Mouse (Mus musculus): ENCODE measurements at regions not wholly inside any gene's neighbourhood (a gene's known extent, or its start where the extent isn't known, plus 50 kb on each side); places are given as distances from the start of the nearest gene placed in this dataset.

GRCm38 (mm10) chr5:119579288-119579687, 91.2 kb upstream of the Tbx3 start:
- DNase-seq (ENCODE audit: low spot score), result no peak

DNA sequence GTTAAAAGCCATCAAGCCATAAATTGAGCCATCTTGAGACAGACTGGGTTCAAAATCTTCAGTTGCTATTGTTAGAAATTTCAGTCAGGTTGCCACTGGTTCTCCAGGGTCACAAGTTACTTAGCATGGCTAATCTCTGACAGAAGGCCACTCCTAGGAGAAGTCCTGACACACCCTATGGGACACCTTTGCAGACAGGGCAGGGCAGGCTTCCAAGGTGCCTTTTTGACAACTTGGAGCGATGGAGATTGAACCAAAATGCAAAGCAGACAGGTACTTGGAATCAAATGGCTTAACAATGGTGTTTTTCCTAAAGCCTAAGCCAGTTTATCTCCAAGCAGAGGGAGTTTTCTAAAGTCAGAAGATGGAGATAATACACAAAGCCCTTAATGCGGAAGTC, 90.7 kb upstream of the Tbx3 start:
- no peak for DNase-seq (ENCODE audit: low spot score)

- no peak for DNase-seq (ENCODE audit: low spot score)
Observed at GRCm38 (mm10) chr5:119580395-119580794, 90.1 kb upstream of the Tbx3 start.

- no peak for DNase-seq (ENCODE audit: low spot score)
Observed at GRCm38 (mm10) chr5:119580798-119581197, 89.7 kb upstream of the Tbx3 start.

- no peak for DNase-seq (ENCODE audit: low spot score)
Observed at GRCm38 (mm10) chr5:119584389-119584788, 86.1 kb upstream of the Tbx3 start.

DNA sequence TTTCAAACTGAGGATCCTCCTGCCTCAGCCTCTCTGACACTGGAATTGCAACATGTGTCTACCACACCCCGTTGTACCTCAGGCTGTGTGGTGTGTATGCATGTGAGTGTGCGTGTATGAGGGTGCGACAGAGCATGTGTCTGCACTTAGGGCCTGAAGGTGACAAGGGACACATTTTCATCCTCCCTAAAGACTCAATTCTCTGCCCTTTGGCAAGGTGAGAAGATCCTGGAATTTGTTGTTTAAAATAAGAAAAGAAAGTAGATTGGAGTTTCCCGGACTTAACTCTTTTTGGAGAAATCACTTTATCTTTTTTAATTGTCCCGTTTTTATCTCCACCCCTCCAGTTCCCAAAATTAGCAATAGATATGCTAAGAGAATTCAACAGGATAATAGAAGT, 85.6 kb upstream of the Tbx3 start:
- no peak for DNase-seq (ENCODE audit: low spot score)

DNA sequence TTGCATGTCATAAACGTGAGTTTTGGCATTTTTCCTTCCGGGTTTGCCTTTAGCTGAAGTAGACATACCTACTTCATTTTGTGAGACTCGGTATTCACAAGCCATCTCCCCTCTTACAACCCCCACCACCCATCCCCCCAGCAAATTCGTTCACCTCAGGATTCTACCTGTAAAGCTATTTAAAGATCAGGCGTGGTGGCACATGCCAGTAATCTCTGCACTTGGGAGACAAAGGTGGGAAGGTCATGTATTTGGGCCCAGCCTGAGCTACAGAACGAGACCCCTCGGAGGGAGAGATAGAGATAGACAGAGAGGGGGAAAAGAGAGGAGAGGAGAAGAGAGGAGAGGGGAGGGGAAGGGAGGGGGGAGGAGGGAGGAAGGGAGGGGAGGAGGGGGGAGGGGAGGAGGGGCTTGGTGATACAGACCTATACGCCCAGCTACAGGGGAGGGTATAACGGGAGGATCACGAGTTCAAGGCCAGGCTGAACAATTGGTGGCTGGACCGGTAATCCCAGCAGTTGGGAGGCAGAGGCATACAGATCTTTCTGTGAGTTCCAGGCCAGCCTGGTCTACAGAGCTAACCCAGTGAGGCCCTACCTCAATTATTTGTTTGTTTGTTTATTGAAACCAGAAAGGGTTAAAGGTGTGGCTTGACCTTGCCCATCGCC, 83.9 kb upstream of the Tbx3 start:
- no peak for DNase-seq (ENCODE audit: low spot score)

DNA sequence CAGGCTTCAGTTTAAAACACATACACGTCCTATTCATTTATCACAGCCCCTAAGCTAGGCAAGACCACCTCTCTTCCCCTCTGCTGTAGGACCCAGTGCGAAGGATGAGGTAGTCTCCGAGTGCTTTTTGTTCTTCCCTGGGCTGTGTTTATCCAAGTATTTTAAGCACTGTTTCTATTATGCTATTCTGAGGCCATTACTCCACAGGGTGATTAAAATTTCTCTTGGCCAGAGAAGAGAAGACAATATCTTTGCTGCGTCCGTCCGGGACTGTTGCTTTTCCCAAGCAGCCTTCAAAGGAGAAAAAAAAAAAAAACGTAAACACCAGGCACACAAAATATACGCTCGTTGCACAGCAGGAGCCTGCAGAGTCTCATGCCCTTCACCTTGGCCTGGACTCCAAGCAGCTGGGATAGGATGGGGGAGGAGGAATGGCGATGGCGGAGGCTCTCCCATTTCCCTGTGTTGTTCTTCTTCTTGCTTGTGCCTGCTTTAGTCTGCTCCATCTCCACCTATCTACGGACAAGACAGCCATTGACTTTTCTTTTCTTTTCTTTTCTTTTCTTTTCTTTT, 83.1 kb upstream of the Tbx3 start:
- no peak for DNase-seq (ENCODE audit: low spot score)

GRCm38 (mm10) chr5:119588340-119589272, 81.9 kb upstream of the Tbx3 start:
- DNase-seq (ENCODE audit: low spot score), result no peak

DNA sequence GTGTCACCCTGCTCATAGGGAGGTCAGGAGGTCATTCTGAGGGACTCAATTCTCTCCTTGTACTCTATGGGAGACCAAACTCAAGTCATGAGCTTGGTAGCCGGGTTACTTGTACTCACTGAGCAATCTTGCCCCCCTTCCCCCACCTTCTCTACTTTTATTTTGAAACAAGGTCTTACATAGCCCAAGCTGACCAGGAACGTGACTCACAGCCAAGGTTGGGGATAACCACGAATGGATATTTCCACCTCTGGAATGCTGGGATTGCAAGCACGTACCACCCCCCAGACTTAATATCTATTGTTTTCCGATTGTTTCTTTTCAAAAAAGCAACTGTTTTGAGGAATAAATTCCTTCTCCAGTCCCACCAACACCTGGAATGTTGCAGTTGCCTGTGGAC, 79.2 kb upstream of the Tbx3 start:
- DNase-seq (ENCODE audit: low spot score), result no peak

GRCm38 (mm10) chr5:119592891-119593290, 77.6 kb upstream of the Tbx3 start:
- no peak for DNase-seq (ENCODE audit: low spot score)

DNA sequence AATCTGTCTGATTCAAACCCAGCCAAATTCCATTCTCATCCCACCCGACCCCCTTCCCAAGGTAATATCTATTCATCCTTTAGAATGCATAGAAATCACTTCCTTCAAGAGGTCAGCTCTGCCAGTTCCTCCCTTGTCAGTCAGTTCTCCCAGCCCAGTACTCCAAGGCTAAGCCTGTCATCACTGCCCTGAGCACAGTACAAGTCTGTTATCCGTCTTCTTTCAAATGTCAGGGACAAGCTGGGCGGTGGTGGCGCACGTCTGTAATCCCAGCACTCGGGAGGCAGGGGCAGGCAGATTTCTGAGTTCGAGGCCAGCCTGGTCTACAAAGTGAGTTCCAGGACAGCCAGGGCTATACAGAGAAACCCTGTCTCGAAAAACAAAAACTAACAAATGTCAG, 75.9 kb upstream of the Tbx3 start:
- DNase-seq (ENCODE audit: low spot score), result no peak

DNA sequence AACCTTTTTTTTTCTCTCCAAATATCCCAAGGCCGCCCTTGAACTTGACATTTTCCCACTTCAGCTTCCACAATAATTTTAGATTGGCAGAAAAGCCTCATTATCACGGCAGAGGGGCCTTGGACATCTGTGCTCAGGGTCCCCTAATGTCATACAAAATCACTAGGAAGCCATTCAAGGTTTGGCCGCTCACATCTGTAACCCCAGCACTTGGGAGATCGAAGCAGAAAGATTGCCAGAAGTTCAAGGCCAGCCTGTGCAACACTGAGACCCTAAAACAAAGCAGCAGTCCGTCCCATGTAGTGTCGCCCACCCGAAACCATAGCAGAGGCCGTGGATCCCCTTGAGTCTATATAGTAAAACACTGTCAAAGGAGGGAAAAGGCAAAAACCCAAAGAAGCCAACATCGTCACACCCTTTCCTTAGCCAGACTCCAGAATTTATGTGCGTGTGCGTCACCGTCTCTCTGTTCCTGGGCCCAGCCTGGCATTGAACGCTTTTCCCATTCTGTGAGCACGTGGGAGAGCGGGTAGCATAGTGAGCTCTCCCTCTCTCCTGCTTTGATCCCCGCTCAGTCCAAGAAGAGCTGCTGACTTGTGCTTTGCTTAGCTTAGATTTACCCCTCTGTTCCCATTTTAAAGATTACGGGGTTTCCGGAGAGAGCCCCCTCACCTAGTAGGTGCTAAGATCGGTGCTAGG, 74.0 kb upstream of the Tbx3 start:
- no peak for DNase-seq (ENCODE audit: low spot score)

DNA sequence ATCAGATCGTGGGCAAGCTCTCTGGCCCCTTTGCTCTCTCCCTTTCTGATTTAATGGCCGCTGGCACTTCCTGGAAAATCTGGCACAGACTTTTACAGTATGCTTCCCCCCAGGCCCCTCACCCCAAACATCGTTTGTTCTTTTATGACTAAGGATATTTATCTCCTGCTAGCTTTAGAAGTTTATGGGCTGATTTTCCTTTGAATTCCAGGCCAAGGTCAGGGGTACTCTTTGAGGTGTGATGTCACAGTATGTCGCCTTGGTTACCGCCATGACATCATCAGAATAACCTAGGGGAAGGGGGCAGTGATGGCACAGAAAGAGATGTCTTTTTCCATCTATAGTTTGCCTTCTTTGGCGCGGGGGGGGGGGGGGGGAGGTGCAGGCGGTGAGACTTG, 73.5 kb upstream of the Tbx3 start:
- no peak for DNase-seq (ENCODE audit: low spot score)

GRCm38 (mm10) chr5:119597530-119597929, 72.9 kb upstream of the Tbx3 start:
- DNase-seq (ENCODE audit: low spot score), result no peak

- DNase-seq (ENCODE audit: low spot score), result no peak
Observed at GRCm38 (mm10) chr5:119598166-119598565, 72.3 kb upstream of the Tbx3 start.

DNA sequence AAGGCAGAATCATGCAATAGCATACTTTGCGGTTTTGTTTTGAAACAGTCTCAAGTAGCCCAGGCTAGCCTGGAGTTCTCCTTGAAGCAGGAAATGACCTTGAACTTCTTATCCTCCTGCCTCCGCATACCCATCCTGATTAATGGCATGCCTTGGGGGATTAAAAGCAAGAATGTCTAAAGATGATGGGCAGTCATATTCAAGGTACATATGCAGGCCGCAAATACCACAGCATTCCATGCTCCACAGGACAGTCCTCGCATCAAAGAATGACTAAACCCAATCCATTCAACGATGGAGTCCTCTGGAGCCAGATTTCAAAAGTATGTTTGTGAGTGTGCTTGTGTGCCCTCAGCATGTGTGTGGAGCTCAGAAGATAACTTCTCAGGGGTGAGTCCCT, 69.1 kb upstream of the Tbx3 start:
- DNase-seq (ENCODE audit: low spot score), result no peak

DNA sequence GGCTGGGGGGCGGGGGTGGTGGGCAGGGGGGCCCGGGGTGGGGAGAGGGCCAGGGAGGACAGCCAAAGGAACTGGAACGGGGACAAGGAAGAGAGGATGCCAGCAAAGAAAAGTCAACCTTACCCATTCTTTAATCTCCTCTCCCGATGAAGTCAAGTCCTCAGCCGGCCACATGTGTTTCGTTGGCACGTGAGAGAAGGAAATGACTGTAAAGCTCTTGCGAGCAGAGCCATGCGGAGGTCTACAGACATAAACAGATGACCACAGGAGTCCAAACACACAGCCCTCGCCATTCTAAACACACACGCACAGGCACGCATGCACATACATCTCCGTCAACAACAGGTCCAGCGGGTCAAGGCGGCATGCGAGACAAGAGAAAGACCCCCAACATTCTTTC, 68.5 kb upstream of the Tbx3 start:
- no peak for DNase-seq (ENCODE audit: low spot score)

DNA sequence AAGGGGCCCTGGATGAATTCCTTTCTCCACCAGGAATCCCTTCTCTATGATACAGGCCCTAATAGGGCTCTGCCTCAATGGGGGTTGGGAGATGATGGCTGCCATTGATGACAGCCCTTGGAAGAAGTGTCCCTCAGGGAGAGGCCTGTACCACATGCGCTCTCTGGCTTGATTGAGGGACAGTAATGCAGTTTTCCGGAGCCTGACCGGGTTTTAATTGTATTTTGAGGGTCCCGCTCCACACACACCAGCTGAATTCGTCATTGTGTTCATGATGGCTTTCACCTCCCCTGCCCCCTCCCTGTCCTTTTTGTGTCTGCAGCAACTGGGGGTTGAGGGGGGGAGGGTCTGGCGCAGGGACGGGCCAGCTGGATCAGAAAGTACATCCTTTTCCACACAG, 65.0 kb upstream of the Tbx3 start:
- DNase-seq (ENCODE audit: low spot score), result no peak

DNA sequence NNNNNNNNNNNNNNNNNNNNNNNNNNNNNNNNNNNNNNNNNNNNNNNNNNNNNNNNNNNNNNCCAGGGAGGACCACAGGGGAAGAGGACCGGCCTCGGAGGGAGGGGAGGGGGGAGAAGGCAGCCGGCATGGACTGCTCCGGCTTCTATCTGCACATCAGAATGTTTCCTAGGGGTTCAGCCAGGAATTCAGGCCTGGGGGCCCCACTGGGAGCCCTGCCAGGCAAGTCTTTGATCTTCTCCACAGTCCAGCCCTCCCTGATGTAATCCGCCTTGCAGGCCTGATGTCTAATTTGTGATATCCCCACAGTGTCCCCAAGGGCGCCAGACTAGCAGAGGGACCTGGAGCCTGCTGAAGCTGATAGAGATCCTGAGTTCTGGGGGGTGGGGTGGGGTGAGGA, 57.1 kb upstream of the Tbx3 start:
- DNase-seq (ENCODE audit: low spot score), result no peak

- DNase-seq (ENCODE audit: low spot score), result no peak
Observed at GRCm38 (mm10) chr5:119613981-119614770, 56.3 kb upstream of the Tbx3 start.

DNA sequence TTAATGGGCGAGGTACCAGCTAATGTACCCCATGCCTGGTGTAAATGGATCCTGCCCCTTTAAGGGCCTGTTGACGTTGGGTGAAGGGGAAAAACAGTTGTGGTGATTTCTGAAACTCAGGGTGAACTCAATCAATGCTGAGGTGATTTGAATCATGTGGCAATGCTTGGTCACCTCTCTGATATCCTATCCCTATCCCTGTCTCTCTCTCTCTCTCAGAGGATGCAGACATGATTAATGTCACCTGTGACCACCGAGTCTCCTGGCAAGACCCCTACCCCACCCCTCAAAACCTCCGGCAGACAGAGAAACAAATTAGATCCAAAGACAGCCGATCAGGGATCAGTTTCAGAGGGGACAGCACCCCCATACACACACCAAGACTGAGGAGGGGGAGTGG, 54.8 kb upstream of the Tbx3 start:
- DNase-seq (ENCODE audit: low spot score), result no peak
